Mouse (Mus musculus) gonadal fat pad, adult 2 months (tissue): Measurements from ENCODE around the gene Kdr. TPM values are rescaled to one million over a fixed set of nuclear protein-coding genes. Genes with fewer than 3 reads are reported as not detected.

ENCODE experiments used
- DNase-seq: peaks from one replicate; pipeline ENCODE4 v3.0.0-alpha.2; 2012; ENCODE audit warnings: low read depth
- polyA plus RNA-seq: library from polyadenylated mRNA; depleted of rRNA; stranded (reverse); fragments of >200 nt; gene quantifications from 2 replicates; pipeline ENCODE4 v1.2.3, GENCODE M21; 2012; rRNA removed

Kdr gene
- polyA plus RNA-seq, 1 experiment = 30.7 TPM

- DNase-seq = no peak
Observed at GRCm38 (mm10) chr5:75919601-75920000, 58.7 kb downstream of the Kdr start.

- DNase-seq = no peak
Observed at GRCm38 (mm10) chr5:75918139-75918538, 60.1 kb downstream of the Kdr start.

- no peak for DNase-seq
Observed at GRCm38 (mm10) chr5:75917231-75917630, 61.0 kb downstream of the Kdr start.

GRCm38 (mm10) chr5:75906102-75906501 lies 72.2 kb downstream of the Kdr start:
- no peak for DNase-seq

GRCm38 (mm10) chr5:75900231-75900920 lies 77.9 kb downstream of the Kdr start:
- DNase-seq = no peak

- no peak for DNase-seq
Observed at GRCm38 (mm10) chr5:75895351-75895750, 82.9 kb downstream of the Kdr start.

- no peak for DNase-seq
Observed at GRCm38 (mm10) chr5:75892956-75893471, 85.2 kb downstream of the Kdr start.

Other genes with a start within 250 kb of the Kdr start
- gene Srd5a3, start 161.8 kb upstream of the Kdr start, polyA plus RNA-seq = 48.7 and 52.0 TPM in 2 replicates
- gene Tmem165, start 205.4 kb upstream of the Kdr start, polyA plus RNA-seq = 50.2 and 51.2 TPM in 2 replicates